Mouse (Mus musculus) E14TG2a.4 (cell line): ENCODE measurements around the gene Rab31.

Source experiments
- H3K27me3 ChIP-seq: 2 replicates; pipeline ENCODE4 v1.6.1; 2014; ENCODE audit warnings: low read length, control low read depth; ENCODE audit not compliant: insufficient read depth
- H3K36me3 ChIP-seq: 2 replicates; pipeline ENCODE4 v1.6.1; 2014; ENCODE audit warnings: low read length, control low read depth; ENCODE audit not compliant: insufficient read depth
- H3K4me1 ChIP-seq: replicated peaks from 2 replicates; pipeline ENCODE4 v1.6.1; 2014; ENCODE audit warnings: low read depth, low read length, control low read depth
- H3K4me3 ChIP-seq: replicated peaks from 2 replicates; pipeline ENCODE4 v1.5.1; 2014; ENCODE audit warnings: mild to moderate bottlenecking, low read length
- H3K9me3 ChIP-seq: 2 replicates; pipeline ENCODE4 v1.6.1; 2014; ENCODE audit warnings: low read length, control low read depth
- CTCF ChIP-seq: conservative IDR thresholded peaks from 2 replicates; pipeline ENCODE4 v1.5.1; 2014; ENCODE audit warnings: low read length
- NANOG ChIP-seq: IDR thresholded peaks from 2 replicates; pipeline ENCODE4 v1.6.1; 2014; ENCODE audit warnings: borderline replicate concordance, low read length, mixed read lengths
- POU5F1 ChIP-seq: IDR thresholded peaks from 2 replicates; pipeline ENCODE4 v1.6.1; 2014; ENCODE audit warnings: low read length, borderline replicate concordance

The Rab31 gene

GRCm38 (mm10) chr17:65613463-65614412 is 158.8 kb downstream of the Rab31 start, which contains the start of gene Vapa:
Vapa (minus strand) TSS chr17:65613555.
- H3K36me3 ChIP-seq = peaks cover 13% of the 10 kb centered on the region
- peaks cover 49% of the 10 kb centered on the region for H3K4me1 ChIP-seq
- H3K27me3 ChIP-seq = no peaks in the 10 kb centered on the region
- H3K9me3 ChIP-seq = no peaks in the 10 kb centered on the region
- peak within 1 kb of the TSS; percentile 96 for H3K4me3 ChIP-seq
- no peak for TF ChIP-seq POU5F1
- TF ChIP-seq CTCF = no peak
- TF ChIP-seq NANOG = no peak

GRCm38 (mm10) chr17:65613142-65613462 is 159.4 kb downstream of the Rab31 start:
- no peaks in the 10 kb centered on the region for H3K27me3 ChIP-seq
- TF ChIP-seq CTCF = no peak
- TF ChIP-seq POU5F1 = no peak
- TF ChIP-seq NANOG = no peak

GRCm38 (mm10) chr17:65612391-65613141 is 160.0 kb downstream of the Rab31 start:
- Histone ChIP-seq H3K27me3 (no peaks in the 10 kb centered on the region), H3K4me3 (peak overlapping the region; percentile 96), H3K4me1 (peaks cover 60% of the 10 kb centered on the region), H3K36me3 (peaks cover 15% of the 10 kb centered on the region), H3K9me3 (no peaks in the 10 kb centered on the region)
- TF ChIP-seq CTCF (no peak), POU5F1 (no peak), NANOG (no peak)

More at GRCm38 (mm10) chr17:65613142-65613462, 159.4 kb downstream of the Rab31 start:
- H3K4me1 ChIP-seq = peaks cover 55% of the 10 kb centered on the region
- H3K4me3 ChIP-seq = peak overlapping the region; percentile 96
- no peaks in the 10 kb centered on the region for H3K9me3 ChIP-seq
- H3K36me3 ChIP-seq = peaks cover 15% of the 10 kb centered on the region

- TF ChIP-seq CTCF = no peak
- no peak for TF ChIP-seq NANOG
- no peak for TF ChIP-seq POU5F1
- H3K4me1 ChIP-seq = peaks cover 69% of the 10 kb centered on the region
These were observed 160.8 kb downstream of the Rab31 start for GRCm38 (mm10) chr17:65611721-65612120.

GRCm38 (mm10) chr17:65608743-65609142 is 163.8 kb downstream of the Rab31 start:
- no peak for TF ChIP-seq NANOG
- no peak for TF ChIP-seq POU5F1
- TF ChIP-seq CTCF = no peak
- Histone ChIP-seq H3K27me3 (no peaks in the 10 kb centered on the region), H3K9me3 (no peaks in the 10 kb centered on the region), H3K4me1 (peaks cover 80% of the 10 kb centered on the region), H3K36me3 (peaks cover 15% of the 10 kb centered on the region), H3K4me3 (no peak overlapping the region)

More at GRCm38 (mm10) chr17:65611721-65612120, 160.8 kb downstream of the Rab31 start:
- peak overlapping the region; percentile 96 for H3K4me3 ChIP-seq
- H3K9me3 ChIP-seq = no peaks in the 10 kb centered on the region
- H3K36me3 ChIP-seq = peaks cover 15% of the 10 kb centered on the region
- no peaks in the 10 kb centered on the region for H3K27me3 ChIP-seq

- no peaks in the 10 kb centered on the region for H3K27me3 ChIP-seq
- no peak for TF ChIP-seq NANOG
- no peak for TF ChIP-seq POU5F1
- no peak for TF ChIP-seq CTCF
These were observed 164.3 kb downstream of the Rab31 start for GRCm38 (mm10) chr17:65608312-65608687.

GRCm38 (mm10) chr17:65607574-65608311 is 164.8 kb downstream of the Rab31 start:
- Histone ChIP-seq H3K36me3 (peaks cover 15% of the 10 kb centered on the region), H3K27me3 (no peaks in the 10 kb centered on the region), H3K9me3 (no peaks in the 10 kb centered on the region), H3K4me3 (0 out of 2 replicates have a peak overlapping the region, but pooled peaks have one; percentile 1), H3K4me1 (peaks cover 81% of the 10 kb centered on the region)
- TF ChIP-seq POU5F1 = no peak
- no peak for TF ChIP-seq CTCF
- no peak for TF ChIP-seq NANOG

More at GRCm38 (mm10) chr17:65608312-65608687, 164.3 kb downstream of the Rab31 start:
- H3K4me3 ChIP-seq = 0 out of 2 replicates have a peak overlapping the region, but pooled peaks have one; percentile 1
- no peaks in the 10 kb centered on the region for H3K9me3 ChIP-seq
- H3K4me1 ChIP-seq = peaks cover 81% of the 10 kb centered on the region
- H3K36me3 ChIP-seq = peaks cover 15% of the 10 kb centered on the region
